24 mouse cellular contexts compared by ENCODE assay signal in genomic region chr6:55234636-55235035, GRCm38 (mm10). TPM values are rescaled to one million over a fixed set of nuclear protein-coding genes. Genes with fewer than 3 reads are reported as not detected.
DNase-seq lines count a peak whose midpoint lies in the region; ATAC-seq lines count a peak whose summit lies in the region.
"Had no signal": no experiment of that assay in that cellular context is flagged by ENCODE, and none has a peak within 500 bp of the region (broad histone marks: within the 10 kb centered on the region; RNA-seq: fewer than 3 reads in every experiment).

No protein-coding gene starts in this region.

- peak overlapping the region; percentile 42 for H3K4me3 ChIP-seq in erythroblast, embryonic 14.5 days (replicated peaks)
- H3K4me3 ChIP-seq in liver, embryonic 15.5 days (replicated peaks): 0 out of 2 replicates have a peak overlapping the region, but pooled peaks have one; percentile 20
- H3K4me3 ChIP-seq in midbrain, embryonic 16.5 days (ENCODE audit: low read depth, low read length): no peak overlapping the region
- H3K4me3 ChIP-seq: forebrain, embryonic 13.5 days; kidney, embryonic 15.5 days; midbrain, embryonic 10.5 days; neural tube, embryonic 12.5 days; stomach, embryonic 15.5 days had no signal

- H3K36me3 ChIP-seq in erythroblast, embryonic 14.5 days (ENCODE audit: control insufficient read depth): no peaks in the 10 kb centered on the region
- H3K36me3 ChIP-seq in liver, embryonic 15.5 days (replicated peaks): no peaks in the 10 kb centered on the region
- no peaks in the 10 kb centered on the region for H3K36me3 ChIP-seq in midbrain, embryonic 16.5 days (ENCODE audit: control insufficient read depth, insufficient read depth, low read length)
- H3K36me3 ChIP-seq: stomach, embryonic 15.5 days had no signal

- DNase-seq in spleen, postnatal 10 days (ENCODE audit: low spot score in 2 of 2): peak; percentile 55 to 63
- no peak for DNase-seq in spleen, adult 12 weeks (ENCODE audit: low spot score)
- DNase-seq in left cerebral cortex, adult 18-20 months (ENCODE audit: low spot score in 2 of 2): no peak
- no peak for DNase-seq in adrenal gland, postnatal 4 days (ENCODE audit: low spot score in 2 of 2)
- DNase-seq: cerebellum, adult 11 months; cerebellum, postnatal 25 days; gastrocnemius, postnatal 10 days; heart, adult 18-20 months; heart, postnatal 4 days; lung, postnatal 10 days; right cerebral cortex, adult 18-20 months; thymus, adult 18-20 months; thymus, postnatal 4 days had no signal

- no peak overlapping the region; the same call in 1 of the 2 replicates for H3K9ac ChIP-seq in liver, embryonic 15.5 days
- H3K9ac ChIP-seq in midbrain, embryonic 16.5 days (ENCODE audit: low read depth, low read length): no peak overlapping the region
- H3K9ac ChIP-seq: forebrain, embryonic 13.5 days; kidney, embryonic 15.5 days; neural tube, embryonic 12.5 days; stomach, embryonic 15.5 days had no signal

- WGBS in liver, embryonic 15.5 days (ENCODE audit: insufficient replicate concordance): 42% methylated on average over 6 of the region's 6 CpGs
- 92% methylated on average over 6 of the region's 6 CpGs for WGBS in midbrain, embryonic 16.5 days

- peak overlapping the region; percentile 17; the same call in 1 of the 2 replicates for H3K4me2 ChIP-seq in liver, embryonic 15.5 days
- no peak overlapping the region for H3K4me2 ChIP-seq in midbrain, embryonic 16.5 days (ENCODE audit: low read length)
- H3K4me2 ChIP-seq: forebrain, embryonic 13.5 days; kidney, embryonic 15.5 days; neural tube, embryonic 12.5 days; stomach, embryonic 15.5 days had no signal

- no peaks in the 10 kb centered on the region for H3K9me3 ChIP-seq in erythroblast, embryonic 14.5 days (ENCODE audit: control insufficient read depth, low read length)
- no peaks in the 10 kb centered on the region for H3K9me3 ChIP-seq in liver, embryonic 15.5 days (replicated peaks)
- no peaks in the 10 kb centered on the region for H3K9me3 ChIP-seq in midbrain, embryonic 16.5 days (replicated peaks; ENCODE audit: control insufficient read depth, low read length, poor library complexity, severe bottlenecking)
- H3K9me3 ChIP-seq: forebrain, embryonic 13.5 days; kidney, embryonic 15.5 days; midbrain, embryonic 10.5 days; neural tube, embryonic 12.5 days; stomach, embryonic 15.5 days had no signal

- no peak overlapping the region; the same call in 1 of the 2 replicates for H3K27ac ChIP-seq in liver, embryonic 15.5 days (replicated peaks)
- no peak overlapping the region for H3K27ac ChIP-seq in midbrain, embryonic 16.5 days (ENCODE audit: low read length)
- H3K27ac ChIP-seq: forebrain, embryonic 13.5 days; kidney, embryonic 15.5 days; midbrain, embryonic 10.5 days; neural tube, embryonic 12.5 days; stomach, embryonic 15.5 days had no signal

- peaks cover 45% of the 10 kb centered on the region for H3K4me1 ChIP-seq in erythroblast, embryonic 14.5 days (ENCODE audit: control insufficient read depth)
- peaks cover 37% of the 10 kb centered on the region for H3K4me1 ChIP-seq in liver, embryonic 15.5 days (replicated peaks)
- no peaks in the 10 kb centered on the region for H3K4me1 ChIP-seq in midbrain, embryonic 16.5 days (ENCODE audit: control insufficient read depth, insufficient read depth, low read length)
- H3K4me1 ChIP-seq: forebrain, embryonic 13.5 days; kidney, embryonic 15.5 days; midbrain, embryonic 10.5 days; neural tube, embryonic 12.5 days; stomach, embryonic 15.5 days had no signal

- ATAC-seq in liver, embryonic 15.5 days (ENCODE audit: insufficient read depth): peak; percentile 69
- no peak for ATAC-seq in midbrain, embryonic 16.5 days
- ATAC-seq: forebrain, embryonic 13.5 days; hindbrain, embryonic 16.5 days; intestine, postnatal 0 days had no signal

- no peaks in the 10 kb centered on the region for H3K27me3 ChIP-seq in erythroblast, embryonic 14.5 days (ENCODE audit: control insufficient read depth)
- no peaks in the 10 kb centered on the region for H3K27me3 ChIP-seq in liver, embryonic 15.5 days
- H3K27me3 ChIP-seq in midbrain, embryonic 16.5 days (ENCODE audit: control insufficient read depth, insufficient read depth, low read depth, low read length): no peaks in the 10 kb centered on the region
- H3K27me3 ChIP-seq: forebrain, embryonic 13.5 days; kidney, embryonic 15.5 days; neural tube, embryonic 12.5 days; stomach, embryonic 15.5 days had no signal

RNA-seq across cellular contexts. Expression of gene Mindy4, which starts 31.5 kb away (rescaled TPM):
- 0.01 TPM in 1 of 2 replicates, not detected in the other for polyA plus RNA-seq in erythroblast, embryonic 14.5 days (2012)
- polyA plus RNA-seq in liver, embryonic 15.5 days (2015; fragmentation: Nextera tagmentation; extraction: Ambion mirVana): 1.0 and 1.3 TPM in 2 replicates
- 12.6 and 15.0 TPM in 2 replicates for polyA plus RNA-seq in midbrain, embryonic 16.5 days (2015; fragmentation: Nextera tagmentation; extraction: Ambion mirVana)
- total RNA-seq in left cerebral cortex, adult 18-20 months (2021): 1 to 10 TPM; 8.8 to 8.9 TPM
- 1 to 10 TPM; 9.7 to 9.9 TPM for total RNA-seq in adrenal gland, postnatal 4 days (2021)
- total RNA-seq: CH12.LX had no signal

RNA-seq across cellular contexts. Expression of gene Inmt, which starts 59.8 kb away (rescaled TPM):
- not detected in 2 replicates for polyA plus RNA-seq in erythroblast, embryonic 14.5 days (2012)
- polyA plus RNA-seq in liver, embryonic 15.5 days (2015; fragmentation: Nextera tagmentation; extraction: Ambion mirVana): 0.16 and 0.32 TPM in 2 replicates
- polyA plus RNA-seq in midbrain, embryonic 16.5 days (2015; fragmentation: Nextera tagmentation; extraction: Ambion mirVana): not detected in 2 replicates
- 1 to 10 TPM; 1.6 to 2.3 TPM for total RNA-seq in left cerebral cortex, adult 18-20 months (2021)
- 1 to 10 TPM in 1 of 2 experiments, under 1 TPM in 1; 0.28 to 2.5 TPM for total RNA-seq in adrenal gland, postnatal 4 days (2021)
- total RNA-seq: CH12.LX; heart, postnatal 4 days had no signal
- polyA plus RNA-seq: forebrain, embryonic 13.5 days; hindbrain, embryonic 16.5 days; neural tube, embryonic 12.5 days had no signal

Comparison
In these comparisons a context has a peak if more than half of its experiments do, and no peak if none do; other contexts are left out.
1. DNase-seq: peak in spleen, postnatal 10 days (2 of 2); none in spleen, adult 12 weeks (single experiment), left cerebral cortex, adult 18-20 months (0 of 2) and adrenal gland, postnatal 4 days (0 of 2).